Mouse (Mus musculus): ENCODE data around the gene Stx2. TPM values are rescaled to one million over a fixed set of nuclear protein-coding genes. Genes with fewer than 3 reads are reported as not detected.

Stx2 gene
- polyA plus RNA-seq, 1 experiment from 2014 or later, result 27.8 TPM

DNA sequence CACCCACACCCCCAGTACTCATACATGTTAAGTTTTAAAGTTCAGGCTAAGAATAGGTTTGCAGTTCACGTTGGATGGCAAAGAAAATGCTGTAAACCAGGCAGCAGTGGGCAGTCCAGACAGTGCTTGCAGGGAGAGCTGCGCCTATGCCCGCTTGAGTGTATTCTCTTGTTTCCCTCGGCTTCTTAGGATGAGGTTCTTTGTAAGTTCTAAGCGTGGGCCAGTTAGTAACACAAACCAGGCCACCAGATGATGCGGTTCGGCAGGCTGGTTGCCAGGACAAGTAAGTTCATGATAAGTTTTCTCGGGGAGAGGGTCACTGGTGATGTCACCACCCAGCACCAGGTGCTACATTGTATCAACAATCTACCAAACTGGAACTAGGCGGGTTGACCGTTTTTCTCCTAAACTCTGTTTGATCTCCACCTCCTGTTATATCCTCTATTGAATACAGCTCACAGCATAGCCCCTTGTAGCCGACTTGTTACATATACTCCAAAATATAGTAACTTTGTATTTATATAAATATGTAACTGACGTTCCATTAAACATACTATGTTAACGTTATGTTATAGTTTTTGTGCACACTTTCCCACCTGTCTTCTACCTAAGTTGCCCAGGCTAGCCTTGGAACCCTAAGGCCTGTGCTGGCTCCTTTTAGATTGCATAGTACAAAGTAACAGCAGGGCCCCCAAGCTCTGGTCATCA lies 10.6 kb upstream of the Stx2 start:
- Histone ChIP-seq H3K9ac (ENCODE audit: low read length) (peak overlapping the region; percentile 85), H3K4me3 (replicated peaks; ENCODE audit: low read length) (peak overlapping the region; percentile 93), H3K4me1 (ENCODE audit: control insufficient read depth, insufficient read depth, low read length) (peaks cover 9% of the 10 kb centered on the region; the same call in 1 of the 2 replicates), H3K4me2 (ENCODE audit: low read depth, low read length) (peak overlapping the region; percentile 65), H3K27ac (ENCODE audit: low read length) (peak overlapping the region; percentile 98), H3K36me3 (ENCODE audit: control insufficient read depth, insufficient read depth, low read length) (no peaks in the 10 kb centered on the region; the same call in 1 of the 2 replicates), H3K27me3 (ENCODE audit: control insufficient read depth, insufficient read depth, low read length) (no peaks in the 10 kb centered on the region), H3K9me3 (replicated peaks; ENCODE audit: control insufficient read depth, low read length) (no peaks in the 10 kb centered on the region)
- 71% methylated on average over 13 of the region's 13 CpGs for WGBS
- ATAC-seq (ENCODE audit: insufficient read depth, low FRiP score), result no peak

- H3K4me3 ChIP-seq (replicated peaks; ENCODE audit: low read length), result no peak overlapping the region
- no peak overlapping the region for H3K9ac ChIP-seq (ENCODE audit: low read length)
- WGBS, result 83% methylated on average over 3 of the region's 3 CpGs
- no peak for ATAC-seq (ENCODE audit: insufficient read depth, low FRiP score)
- H3K9me3 ChIP-seq (replicated peaks; ENCODE audit: control insufficient read depth, low read length), result no peaks in the 10 kb centered on the region
- no peak overlapping the region for H3K4me2 ChIP-seq (ENCODE audit: low read depth, low read length)
- no peaks in the 10 kb centered on the region for H3K36me3 ChIP-seq (ENCODE audit: control insufficient read depth, insufficient read depth, low read length)
- H3K27ac ChIP-seq (ENCODE audit: low read length), result no peak overlapping the region
- H3K27me3 ChIP-seq (ENCODE audit: control insufficient read depth, insufficient read depth, low read length), result no peaks in the 10 kb centered on the region
- peaks cover 4% of the 10 kb centered on the region; the same call in 1 of the 2 replicates for H3K4me1 ChIP-seq (ENCODE audit: control insufficient read depth, insufficient read depth, low read length)
Measured at GRCm38 (mm10) chr5:129016370-129016769, 8.0 kb upstream of the Stx2 start.

- H3K4me2 ChIP-seq (ENCODE audit: low read depth, low read length), result no peak overlapping the region
- H3K9me3 ChIP-seq (replicated peaks; ENCODE audit: control insufficient read depth, low read length), result no peaks in the 10 kb centered on the region
- peaks cover 3% of the 10 kb centered on the region; the same call in 1 of the 2 replicates for H3K4me1 ChIP-seq (ENCODE audit: control insufficient read depth, insufficient read depth, low read length)
- 80% methylated on average over 5 of the region's 5 CpGs for WGBS
- H3K9ac ChIP-seq (ENCODE audit: low read length), result no peak overlapping the region
- H3K27me3 ChIP-seq (ENCODE audit: control insufficient read depth, insufficient read depth, low read length), result no peaks in the 10 kb centered on the region
- no peak overlapping the region for H3K4me3 ChIP-seq (replicated peaks; ENCODE audit: low read length)
- no peaks in the 10 kb centered on the region for H3K36me3 ChIP-seq (ENCODE audit: control insufficient read depth, insufficient read depth, low read length)
- ATAC-seq (ENCODE audit: insufficient read depth, low FRiP score), result no peak
- H3K27ac ChIP-seq (ENCODE audit: low read length), result no peak overlapping the region
Measured at GRCm38 (mm10) chr5:129015540-129015939, 7.2 kb upstream of the Stx2 start.

DNA sequence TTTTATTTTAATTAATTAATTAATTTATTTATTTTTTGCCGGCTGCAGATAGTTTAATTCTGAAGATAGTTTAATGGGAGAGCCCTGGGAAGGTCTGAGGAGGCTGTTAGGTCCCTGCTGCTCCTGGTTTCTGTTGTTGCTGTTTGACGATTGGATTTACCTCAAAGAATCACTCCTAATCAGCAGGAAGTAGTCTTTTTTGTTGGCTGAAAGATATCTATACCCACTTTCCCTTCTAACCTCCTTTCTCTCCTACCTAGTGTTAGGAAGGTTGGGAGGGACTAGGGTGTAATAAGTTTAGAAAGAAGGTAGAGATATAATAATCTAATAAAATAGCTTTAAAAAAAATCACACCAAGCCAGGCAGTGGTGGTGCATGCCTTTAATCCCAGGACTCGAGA lies 6.6 kb upstream of the Stx2 start:
- WGBS, result 69% methylated on average over 3 of the region's 3 CpGs
- peaks cover 3% of the 10 kb centered on the region; the same call in 1 of the 2 replicates for H3K4me1 ChIP-seq (ENCODE audit: control insufficient read depth, insufficient read depth, low read length)
- H3K27ac ChIP-seq (ENCODE audit: low read length), result no peak overlapping the region
- no peak overlapping the region for H3K4me2 ChIP-seq (ENCODE audit: low read depth, low read length)
- H3K4me3 ChIP-seq (replicated peaks; ENCODE audit: low read length), result no peak overlapping the region
- H3K9ac ChIP-seq (ENCODE audit: low read length), result no peak overlapping the region
- ATAC-seq (ENCODE audit: insufficient read depth, low FRiP score), result no peak
- no peaks in the 10 kb centered on the region for H3K27me3 ChIP-seq (ENCODE audit: control insufficient read depth, insufficient read depth, low read length)
- no peaks in the 10 kb centered on the region for H3K36me3 ChIP-seq (ENCODE audit: control insufficient read depth, insufficient read depth, low read length)
- H3K9me3 ChIP-seq (replicated peaks; ENCODE audit: control insufficient read depth, low read length), result no peaks in the 10 kb centered on the region

GRCm38 (mm10) chr5:129010937-129011336 lies 2.6 kb upstream of the Stx2 start:
- Histone ChIP-seq H3K4me2 (ENCODE audit: low read depth, low read length) (no peak overlapping the region), H3K4me1 (ENCODE audit: control insufficient read depth, insufficient read depth, low read length) (peaks cover 22% of the 10 kb centered on the region; the same call in 1 of the 2 replicates), H3K36me3 (ENCODE audit: control insufficient read depth, insufficient read depth, low read length) (no peaks in the 10 kb centered on the region), H3K9me3 (replicated peaks; ENCODE audit: control insufficient read depth, low read length) (no peaks in the 10 kb centered on the region), H3K9ac (ENCODE audit: low read length) (no peak overlapping the region), H3K27ac (ENCODE audit: low read length) (no peak overlapping the region), H3K27me3 (ENCODE audit: control insufficient read depth, insufficient read depth, low read length) (no peaks in the 10 kb centered on the region), H3K4me3 (replicated peaks; ENCODE audit: low read length) (no peak overlapping the region)
- no peak for ATAC-seq (ENCODE audit: insufficient read depth, low FRiP score)
- 79% methylated on average over 2 of the region's 2 CpGs for WGBS

- H3K27me3 ChIP-seq (ENCODE audit: control insufficient read depth, insufficient read depth, low read length), result no peaks in the 10 kb centered on the region
- H3K4me3 ChIP-seq (replicated peaks; ENCODE audit: low read length), result no peak overlapping the region
- H3K27ac ChIP-seq (ENCODE audit: low read length), result no peak overlapping the region
- WGBS, result 72% methylated on average over 3 of the region's 3 CpGs
- no peaks in the 10 kb centered on the region for H3K9me3 ChIP-seq (replicated peaks; ENCODE audit: control insufficient read depth, low read length)
- no peak for ATAC-seq (ENCODE audit: insufficient read depth, low FRiP score)
- H3K4me2 ChIP-seq (ENCODE audit: low read depth, low read length), result no peak overlapping the region
- peaks cover 30% of the 10 kb centered on the region; the same call in 1 of the 2 replicates for H3K4me1 ChIP-seq (ENCODE audit: control insufficient read depth, insufficient read depth, low read length)
- no peaks in the 10 kb centered on the region for H3K36me3 ChIP-seq (ENCODE audit: control insufficient read depth, insufficient read depth, low read length)
- no peak overlapping the region for H3K9ac ChIP-seq (ENCODE audit: low read length)
Measured at GRCm38 (mm10) chr5:129009577-129009976, 1.2 kb upstream of the Stx2 start.

DNA sequence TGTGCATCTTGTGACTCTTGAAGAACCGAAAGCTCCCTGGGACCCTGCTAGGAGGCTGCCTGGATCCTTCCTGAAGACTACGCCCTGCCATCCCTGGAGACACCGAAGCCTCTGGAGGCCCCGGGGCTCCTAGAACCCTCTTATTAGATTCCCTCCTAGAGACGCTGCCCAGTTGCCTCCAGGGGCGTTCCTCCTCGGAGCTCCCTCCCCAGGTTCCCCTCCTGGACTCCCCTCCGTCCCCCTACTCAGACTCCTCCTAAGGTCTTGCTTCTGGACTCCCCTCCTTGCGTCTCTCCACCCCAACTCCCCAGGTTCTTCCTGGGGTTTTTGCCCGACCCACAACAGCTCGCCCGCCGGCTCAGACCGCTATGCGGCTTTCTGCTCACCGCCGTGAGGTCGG lies 366 bp downstream of the Stx2 start:
- Histone ChIP-seq H3K27ac (ENCODE audit: low read length) (peak overlapping the region; percentile 39), H3K4me3 (replicated peaks; ENCODE audit: low read length) (peak overlapping the region; percentile 73), H3K36me3 (ENCODE audit: control insufficient read depth, insufficient read depth, low read length) (no peaks in the 10 kb centered on the region), H3K4me2 (ENCODE audit: low read depth, low read length) (peak overlapping the region; percentile 76), H3K27me3 (ENCODE audit: control insufficient read depth, insufficient read depth, low read length) (no peaks in the 10 kb centered on the region), H3K4me1 (ENCODE audit: control insufficient read depth, insufficient read depth, low read length) (peaks cover 30% of the 10 kb centered on the region; the same call in 1 of the 2 replicates), H3K9ac (ENCODE audit: low read length) (peak overlapping the region; percentile 87), H3K9me3 (replicated peaks; ENCODE audit: control insufficient read depth, low read length) (no peaks in the 10 kb centered on the region)
- under 1% methylated on average over 18 of the region's 18 CpGs for WGBS
- no peak for ATAC-seq (ENCODE audit: insufficient read depth, low FRiP score)

DNA sequence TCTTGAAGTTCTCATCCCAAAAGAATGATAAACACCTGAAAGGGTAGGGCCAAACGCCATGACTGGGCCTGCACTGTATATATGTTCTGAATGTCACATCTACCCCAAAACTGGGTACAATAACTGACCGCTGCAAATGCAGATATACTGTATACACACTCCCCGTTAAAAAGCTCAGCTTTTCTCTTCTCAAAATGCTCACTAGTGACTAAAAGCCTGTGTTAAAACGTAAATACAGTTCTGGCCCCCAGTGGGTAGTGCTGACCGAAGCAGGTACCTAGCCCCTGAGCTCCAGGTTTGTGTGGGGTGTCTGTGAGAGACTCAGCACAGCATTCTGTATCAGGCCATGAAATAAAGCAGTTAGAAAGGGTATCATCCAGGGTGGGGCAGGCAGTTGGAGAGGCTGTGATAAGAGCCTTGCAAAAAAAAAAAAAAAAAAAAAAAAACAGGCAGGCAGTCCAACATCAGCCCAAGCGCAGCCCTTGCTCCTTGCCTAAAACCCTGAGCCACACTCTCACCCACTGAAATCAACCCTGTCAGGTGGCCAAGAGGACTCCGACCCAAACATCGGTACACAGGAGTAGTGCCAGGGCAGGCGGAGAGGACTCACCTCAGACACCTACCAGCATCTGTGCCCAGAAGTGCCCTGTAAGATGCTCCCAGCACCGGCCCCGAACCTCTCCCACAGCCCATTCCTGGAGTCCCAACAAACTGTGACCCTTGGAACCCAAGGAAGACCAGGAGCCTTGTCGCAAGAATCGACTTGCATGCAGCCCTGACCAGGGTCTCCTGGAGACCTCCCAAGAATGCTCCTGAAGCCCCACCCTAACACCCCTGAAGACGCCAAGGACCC lies 1.0 kb downstream of the Stx2 start:
- H3K36me3 ChIP-seq (ENCODE audit: control insufficient read depth, insufficient read depth, low read length), result no peaks in the 10 kb centered on the region
- H3K4me3 ChIP-seq (replicated peaks; ENCODE audit: low read length), result peak overlapping the region; percentile 73
- no peak for ATAC-seq (ENCODE audit: insufficient read depth, low FRiP score)
- peaks cover 36% of the 10 kb centered on the region; the same call in 1 of the 2 replicates for H3K4me1 ChIP-seq (ENCODE audit: control insufficient read depth, insufficient read depth, low read length)
- H3K27ac ChIP-seq (ENCODE audit: low read length), result no peak overlapping the region; the same call in 1 of the 2 replicates
- no peaks in the 10 kb centered on the region for H3K27me3 ChIP-seq (ENCODE audit: control insufficient read depth, insufficient read depth, low read length)
- H3K4me2 ChIP-seq (ENCODE audit: low read depth, low read length), result peak overlapping the region; percentile 76
- WGBS, result 42% methylated on average over 14 of the region's 14 CpGs
- H3K9me3 ChIP-seq (replicated peaks; ENCODE audit: control insufficient read depth, low read length), result no peaks in the 10 kb centered on the region
- H3K9ac ChIP-seq (ENCODE audit: low read length), result peak overlapping the region; percentile 87

Data from stomach, embryonic 16.5 days (tissue).